Mouse (Mus musculus) midbrain, embryonic 11.5 days (tissue): ENCODE data around the gene Edar. TPM values are rescaled to one million over a fixed set of nuclear protein-coding genes. Genes with fewer than 3 reads are reported as not detected.

Experiments used
- ATAC-seq: fragments of 200-750 bp; cut with Nextera tagmentation; 2 replicates; pipeline ENCODE4 v1.8.0; 2017; ENCODE audit warnings: moderate TSS enrichment, moderate library complexity; ENCODE audit not compliant: low FRiP score
- DNase-seq: peaks from one replicate; pipeline ENCODE4 v3.0.0; 2015; ENCODE audit warnings: low spot score; ENCODE audit errors: missing footprints
- H3K27ac ChIP-seq: fragments of 300-500 bp; sonication (generic); 2 replicates; pipeline ENCODE4 v1.5.1; 2014; ENCODE audit warnings: low read depth, low read length
- H3K27me3 ChIP-seq: fragments of 300-500 bp; sonication (generic); 2 replicates; pipeline ENCODE4 v1.6.1; 2014; ENCODE audit warnings: mild to moderate bottlenecking, low read length, moderate library complexity, mixed read lengths; ENCODE audit not compliant: control insufficient read depth, insufficient read depth
- H3K36me3 ChIP-seq: fragments of 300-500 bp; sonication (generic); 2 replicates; pipeline ENCODE4 v1.6.1; 2014; ENCODE audit warnings: mild to moderate bottlenecking, low read length, moderate library complexity, mixed read lengths; ENCODE audit not compliant: control insufficient read depth, insufficient read depth
- H3K4me1 ChIP-seq: fragments of 300-500 bp; sonication (generic); 2 replicates; pipeline ENCODE4 v1.6.1; 2014; ENCODE audit warnings: low read length; ENCODE audit not compliant: control insufficient read depth, insufficient read depth
- H3K4me2 ChIP-seq: fragments of 300-500 bp; sonication (generic); 2 replicates; pipeline ENCODE4 v1.6.1; 2014; ENCODE audit warnings: mild to moderate bottlenecking, moderate library complexity
- H3K4me3 ChIP-seq: fragments of 300-500 bp; sonication (generic); 2 replicates; pipeline ENCODE4 v1.5.1; 2014; ENCODE audit warnings: low read depth, low read length
- H3K9ac ChIP-seq: fragments of 300-500 bp; sonication (generic); 2 replicates; pipeline ENCODE4 v1.6.1; 2014; ENCODE audit warnings: low read length
- H3K9me3 ChIP-seq: fragments of 300-500 bp; sonication (generic); 2 replicates; pipeline ENCODE4 v1.6.1; 2016; ENCODE audit warnings: low read length; ENCODE audit not compliant: control insufficient read depth
- WGBS: fragments of 180-500 bp; shearing (Covaris S2); extraction: QIAGEN DNeasy Blood & Tissue Kit; methylation state at CpG from one replicate; pipeline ENCODE4 v1.1.7; 2014; 5-methylcytosine and 5-hydroxymethylcytosine counted together
- polyA plus RNA-seq: library from polyadenylated mRNA; unstranded; fragments of >200 nt; fragmentation: Nextera tagmentation; extraction: Ambion mirVana; gene quantifications from 2 replicates; pipeline ENCODE4 v1.2.1, GENCODE M21; 2014

Edar gene
- polyA plus RNA-seq, 1 experiment from 2014 or later: 0.18 TPM

- Histone ChIP-seq H3K27me3 (no peaks in the 10 kb centered on the region), H3K4me1 (no peaks in the 10 kb centered on the region), H3K9ac (no peak overlapping the region), H3K4me3 (no peak overlapping the region), H3K4me2 (no peak overlapping the region), H3K27ac (no peak overlapping the region), H3K36me3 (no peaks in the 10 kb centered on the region), H3K9me3 (no peaks in the 10 kb centered on the region)
- WGBS: 88% methylated on average over 6 of the region's 7 CpGs
- ATAC-seq (no peak), DNase-seq (no peak)
These were observed 15.6 kb upstream of the Edar start for GRCm38 (mm10) chr10:58691051-58691450.

DNA sequence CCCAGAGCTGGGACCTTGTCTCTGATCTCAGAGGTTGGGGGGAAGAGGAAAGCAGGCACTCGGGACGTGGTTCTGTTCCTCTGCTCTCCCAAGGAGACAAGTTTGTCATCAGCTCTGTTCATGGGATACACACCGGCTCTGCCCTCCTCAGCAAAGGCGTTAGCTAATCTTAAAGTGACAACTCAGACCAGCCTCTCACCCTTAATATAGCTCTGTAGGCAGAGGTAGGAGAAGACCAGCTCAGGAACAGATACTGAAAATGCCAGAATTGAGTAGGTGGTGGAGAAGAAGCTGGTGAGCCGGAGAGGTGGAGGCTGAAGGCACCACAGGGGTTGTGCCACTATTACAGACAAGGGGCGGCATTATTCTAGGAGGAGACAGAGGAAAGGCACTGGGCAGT lies 3.8 kb upstream of the Edar start:
- H3K36me3 ChIP-seq: no peaks in the 10 kb centered on the region
- no peak overlapping the region for H3K9ac ChIP-seq
- no peak overlapping the region for H3K27ac ChIP-seq
- DNase-seq: no peak
- no peak for ATAC-seq
- no peak overlapping the region for H3K4me3 ChIP-seq
- no peak overlapping the region for H3K4me2 ChIP-seq
- H3K4me1 ChIP-seq: peaks cover 4% of the 10 kb centered on the region; the same call in 1 of the 2 replicates
- no peaks in the 10 kb centered on the region for H3K27me3 ChIP-seq
- WGBS: 90% methylated on average over 6 of the region's 6 CpGs
- H3K9me3 ChIP-seq: no peaks in the 10 kb centered on the region

DNA sequence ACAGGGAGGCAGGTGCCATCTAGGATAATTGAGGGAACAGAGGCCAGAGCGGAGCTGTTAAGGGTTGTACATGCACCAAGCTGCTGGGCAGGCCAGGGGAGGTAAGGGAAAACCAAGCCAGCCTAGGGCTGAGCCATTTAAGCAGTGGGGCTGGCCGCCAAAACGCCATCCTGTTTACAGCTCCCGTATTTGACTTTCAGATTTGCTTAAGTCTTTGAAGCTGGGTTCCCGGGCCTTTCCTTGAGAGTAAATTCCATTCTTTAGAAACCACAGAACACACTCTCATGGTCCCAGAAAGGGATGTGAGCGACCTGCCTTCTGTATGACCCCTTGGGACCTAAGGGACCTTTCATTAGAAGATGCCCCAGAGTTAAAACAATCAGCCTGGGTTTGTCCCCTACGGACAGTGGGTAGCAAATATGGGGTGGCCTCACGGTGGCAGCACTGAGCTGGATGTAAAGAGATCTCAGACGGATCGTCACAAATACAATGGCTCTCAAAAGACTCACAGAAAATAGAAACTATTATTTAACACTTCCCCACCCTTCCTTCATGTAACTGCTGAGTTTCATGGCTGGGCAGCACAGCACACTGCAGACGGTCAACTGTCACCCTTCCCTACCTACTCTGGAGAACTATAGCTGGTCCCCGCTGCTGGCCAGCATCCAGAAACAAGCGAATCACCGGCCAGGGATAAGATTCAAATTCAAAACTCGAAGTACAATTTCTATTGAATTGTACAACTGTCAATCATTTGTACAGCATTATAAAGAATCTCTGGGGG lies 2.0 kb downstream of the Edar start:
- no peaks in the 10 kb centered on the region for H3K27me3 ChIP-seq
- 34% methylated on average over 15 of the region's 15 CpGs for WGBS
- H3K27ac ChIP-seq: peak overlapping the region; percentile 45
- no peak overlapping the region for H3K4me3 ChIP-seq
- peak; percentile 98 for DNase-seq
- peak overlapping the region; percentile 10; the same call in 1 of the 2 replicates for H3K4me2 ChIP-seq
- H3K36me3 ChIP-seq: no peaks in the 10 kb centered on the region
- no peak overlapping the region for H3K9ac ChIP-seq
- H3K9me3 ChIP-seq: no peaks in the 10 kb centered on the region
- peaks cover 7% of the 10 kb centered on the region for H3K4me1 ChIP-seq
- peak; percentile 84 for ATAC-seq

DNA sequence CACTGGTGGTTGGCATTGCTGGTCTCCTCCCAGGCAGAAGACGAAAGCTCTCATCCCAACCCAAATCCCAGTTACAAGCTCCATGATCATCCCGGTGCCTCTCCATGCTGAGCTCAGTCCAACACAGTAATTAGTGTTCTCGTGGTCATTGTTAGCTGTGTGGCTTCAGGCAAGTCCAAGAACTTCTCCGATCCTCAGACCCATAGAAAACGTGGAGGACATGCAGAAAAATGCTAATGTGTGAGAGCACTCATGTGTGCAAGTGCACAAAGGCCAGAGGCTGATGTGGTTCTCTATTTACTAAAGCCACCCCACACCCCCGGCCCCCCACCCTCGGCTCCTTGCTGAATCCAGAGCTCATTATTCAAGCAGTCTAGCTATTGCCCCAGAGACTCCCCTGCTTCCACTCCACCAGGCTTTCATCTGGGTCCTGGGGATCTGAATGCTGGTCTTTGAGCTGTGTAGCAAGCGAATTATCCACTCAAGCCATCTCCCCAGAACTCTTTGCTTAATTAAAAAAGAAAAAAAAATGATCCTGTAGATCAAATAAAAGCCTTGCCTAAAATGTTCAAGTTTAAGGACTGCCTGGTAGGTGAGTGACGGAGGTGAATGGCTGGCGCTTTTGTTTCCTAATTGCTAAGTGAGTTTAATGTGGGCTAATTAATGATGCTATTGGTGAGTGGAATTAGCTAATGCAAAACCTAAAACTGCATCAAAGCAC lies 2.7 kb downstream of the Edar start:
- peak overlapping the region; percentile 45 for H3K27ac ChIP-seq
- no peaks in the 10 kb centered on the region for H3K27me3 ChIP-seq
- H3K4me3 ChIP-seq: no peak overlapping the region
- no peak overlapping the region; the same call in 1 of the 2 replicates for H3K4me2 ChIP-seq
- H3K9ac ChIP-seq: no peak overlapping the region
- ATAC-seq (peak; percentile 76), DNase-seq (no peak)
- no peaks in the 10 kb centered on the region for H3K36me3 ChIP-seq
- no peaks in the 10 kb centered on the region for H3K9me3 ChIP-seq
- WGBS: 32% methylated on average over 10 of the region's 10 CpGs
- H3K4me1 ChIP-seq: peaks cover 7% of the 10 kb centered on the region

DNA sequence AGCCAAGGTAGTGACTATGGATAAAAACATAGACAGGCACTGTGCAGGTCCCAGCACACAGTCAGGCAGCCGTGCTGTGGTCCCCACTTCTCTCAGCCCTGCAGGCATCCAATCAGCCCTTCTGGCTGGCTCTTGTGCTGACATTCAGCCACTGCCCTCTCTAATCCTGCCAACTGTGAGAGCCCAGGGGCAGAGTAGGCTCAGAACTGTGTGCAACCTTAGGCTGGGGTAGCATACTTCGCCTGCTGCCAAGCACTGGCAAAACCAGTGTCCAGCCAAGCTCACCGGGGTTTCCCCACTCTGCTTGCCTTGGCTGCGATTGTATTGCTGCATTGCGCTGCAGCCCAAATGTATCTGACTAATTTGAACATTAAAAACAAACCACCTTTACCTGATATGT lies 11.6 kb downstream of the Edar start:
- no peaks in the 10 kb centered on the region for H3K36me3 ChIP-seq
- no peaks in the 10 kb centered on the region for H3K27me3 ChIP-seq
- DNase-seq (no peak), ATAC-seq (no peak)
- no peaks in the 10 kb centered on the region for H3K9me3 ChIP-seq
- H3K4me3 ChIP-seq: no peak overlapping the region
- H3K4me2 ChIP-seq: no peak overlapping the region
- no peak overlapping the region for H3K9ac ChIP-seq
- 79% methylated on average over 5 of the region's 5 CpGs for WGBS
- no peaks in the 10 kb centered on the region for H3K4me1 ChIP-seq
- H3K27ac ChIP-seq: no peak overlapping the region

- Histone ChIP-seq H3K9me3 (no peaks in the 10 kb centered on the region), H3K27ac (no peak overlapping the region), H3K27me3 (no peaks in the 10 kb centered on the region), H3K4me3 (no peak overlapping the region), H3K4me2 (no peak overlapping the region), H3K9ac (no peak overlapping the region), H3K36me3 (no peaks in the 10 kb centered on the region), H3K4me1 (no peaks in the 10 kb centered on the region)
- DNase-seq (no peak), ATAC-seq (no peak)
- 87% methylated on average over 6 of the region's 6 CpGs for WGBS
These were observed 12.0 kb downstream of the Edar start for GRCm38 (mm10) chr10:58663417-58663816.

GRCm38 (mm10) chr10:58659268-58659986 lies 16.0 kb downstream of the Edar start:
- no peaks in the 10 kb centered on the region for H3K27me3 ChIP-seq
- WGBS: 72% methylated on average over 11 of the region's 11 CpGs
- H3K9ac ChIP-seq: no peak overlapping the region
- no peaks in the 10 kb centered on the region for H3K9me3 ChIP-seq
- no peaks in the 10 kb centered on the region for H3K36me3 ChIP-seq
- H3K4me2 ChIP-seq: no peak overlapping the region
- H3K27ac ChIP-seq: no peak overlapping the region
- no peaks in the 10 kb centered on the region for H3K4me1 ChIP-seq
- no peak overlapping the region for H3K4me3 ChIP-seq
- ATAC-seq: no peak
- DNase-seq: no peak

DNA sequence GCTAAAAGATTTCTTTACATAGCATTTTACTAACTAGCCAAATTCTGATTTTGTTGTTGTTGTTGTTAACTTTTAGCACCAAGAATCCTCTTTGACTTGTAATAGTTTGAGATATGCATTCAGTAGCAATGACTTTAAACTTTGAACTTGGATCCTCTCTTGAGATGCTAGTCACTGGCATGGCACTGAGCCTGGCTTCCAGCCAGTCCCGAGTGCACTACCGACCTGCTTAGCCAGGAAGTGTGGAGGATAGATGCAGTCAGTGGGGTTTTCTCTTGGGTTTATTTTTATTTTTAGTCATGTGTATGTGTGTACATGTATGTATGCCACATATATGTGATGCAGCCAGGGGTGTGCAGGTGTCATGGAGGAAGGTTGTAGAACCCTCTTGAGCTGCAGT lies 17.7 kb downstream of the Edar start:
- no peak for ATAC-seq
- no peaks in the 10 kb centered on the region for H3K27me3 ChIP-seq

GRCm38 (mm10) chr10:58653679-58654078 lies 21.8 kb downstream of the Edar start:
- H3K36me3 ChIP-seq: no peaks in the 10 kb centered on the region
- H3K27ac ChIP-seq: no peak overlapping the region
- no peak overlapping the region for H3K9ac ChIP-seq
- H3K9me3 ChIP-seq: no peaks in the 10 kb centered on the region; the same call in 1 of the 2 replicates
- DNase-seq (peak; percentile 66), ATAC-seq (no peak; the same call in 1 of the 2 replicates)
- H3K4me2 ChIP-seq: no peak overlapping the region
- 69% methylated on average over 3 of the region's 3 CpGs for WGBS
- H3K4me3 ChIP-seq: no peak overlapping the region
- peaks cover 19% of the 10 kb centered on the region for H3K4me1 ChIP-seq
- H3K27me3 ChIP-seq: no peaks in the 10 kb centered on the region; the same call in 1 of the 2 replicates

More for the DNA sequence above, 17.7 kb downstream of the Edar start:
- Histone ChIP-seq H3K4me1 (peaks cover 2% of the 10 kb centered on the region; the same call in 1 of the 2 replicates), H3K9me3 (no peaks in the 10 kb centered on the region), H3K4me2 (no peak overlapping the region), H3K4me3 (no peak overlapping the region), H3K9ac (no peak overlapping the region), H3K36me3 (no peaks in the 10 kb centered on the region), H3K27ac (no peak overlapping the region)
- WGBS: 79% methylated on average over 2 of the region's 2 CpGs
- DNase-seq: no peak
